Mouse (Mus musculus): ENCODE results near the gene Chm. TPM values are rescaled to one million over a fixed set of nuclear protein-coding genes. Genes with fewer than 3 reads are reported as not detected.

Gene Chm
- 6.6 TPM for polyA plus RNA-seq (2014; fragmentation: Illumina TruSeq; extraction: RNeasy Lipid Tissue Mini Kit (QIAGEN cat#74804); ENCODE audit: insufficient read depth, low read depth, low replicate concordance)

GRCm38 (mm10) chrX:113185230-113185985, at the start of gene Chm:
Gene Chm (minus strand): TSS chrX:113185517.

Other genes starting within 250 kb of the Chm start
- not detected for gene Dach2, start 112.0 kb upstream of the Chm start, polyA plus RNA-seq (2014; fragmentation: Illumina TruSeq; extraction: RNeasy Lipid Tissue Mini Kit (QIAGEN cat#74804); ENCODE audit: insufficient read depth, low read depth, low replicate concordance)

Measured in lung, adult 10 weeks (tissue).